Comparison of ENCODE assay signal across 18 mouse cellular contexts in the genomic region with DNA sequence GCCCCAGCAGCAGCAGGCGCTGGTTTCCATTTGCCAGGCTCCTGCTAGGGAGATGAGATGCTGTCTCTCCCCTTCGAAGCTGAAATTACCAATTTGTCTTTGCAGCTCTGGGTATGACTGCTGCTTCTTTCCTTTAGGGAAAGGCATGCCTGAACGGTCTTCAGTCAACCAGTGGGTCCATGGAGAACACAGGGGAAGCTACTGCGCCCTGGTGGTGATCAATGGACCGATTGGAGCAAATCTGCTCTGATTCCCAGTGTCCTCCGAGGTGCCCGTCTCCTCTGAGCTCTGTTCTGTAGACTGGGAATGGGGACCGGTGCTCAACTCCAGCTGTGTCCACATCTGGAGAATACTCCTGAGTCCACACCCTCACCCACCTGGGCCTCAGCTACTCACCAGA. TPM values are rescaled to one million over a fixed set of nuclear protein-coding genes. Genes with fewer than 3 reads are reported as not detected.
DNase-seq lines count a peak whose midpoint lies in the region; ATAC-seq and TF ChIP-seq lines count a peak whose summit lies in the region.
"Had no signal": no experiment of that assay in that cellular context is flagged by ENCODE, and none has a peak within 500 bp of the region (broad histone marks: within the 10 kb centered on the region; RNA-seq: fewer than 3 reads in every experiment).

No protein-coding gene starts in this region.

- TF ChIP-seq EP300 in liver, embryonic 14.5 days (IDR thresholded peaks at IDR 0.05; ENCODE audit: low read depth) = no peak
- TF ChIP-seq EP300 in CH12.LX (IDR thresholded peaks at IDR 0.05; ENCODE audit: low read length) = no peak

- H3K4me2 ChIP-seq in kidney, embryonic 15.5 days = no peak overlapping the region
- no peak overlapping the region for H3K4me2 ChIP-seq in liver, embryonic 14.5 days (ENCODE audit: low read depth)
- no peak overlapping the region for H3K4me2 ChIP-seq in liver, embryonic 11.5 days
- no peak overlapping the region for H3K4me2 ChIP-seq in CH12.LX (ENCODE audit: insufficient read depth, low read depth, poor library complexity, severe bottlenecking)
- H3K4me2 ChIP-seq: heart, embryonic 15.5 days had no signal

- no peak overlapping the region for H3K9ac ChIP-seq in kidney, embryonic 15.5 days
- no peak overlapping the region for H3K9ac ChIP-seq in liver, embryonic 14.5 days (replicated peaks)
- no peak overlapping the region for H3K9ac ChIP-seq in liver, embryonic 11.5 days (ENCODE audit: low read depth, low read length)
- no peak overlapping the region for H3K9ac ChIP-seq in CH12.LX (ENCODE audit: insufficient read depth, low read depth)
- H3K9ac ChIP-seq: heart, embryonic 15.5 days had no signal

- no peak for TF ChIP-seq POLR2A in CH12.LX (IDR thresholded peaks at IDR 0.05; ENCODE audit: low read depth, low read length)

- no peaks in the 10 kb centered on the region for H3K27me3 ChIP-seq in kidney, embryonic 15.5 days
- no peaks in the 10 kb centered on the region for H3K27me3 ChIP-seq in liver, embryonic 14.5 days (ENCODE audit: control insufficient read depth, insufficient read depth, low read length)
- H3K27me3 ChIP-seq in liver, embryonic 11.5 days (replicated peaks; ENCODE audit: control insufficient read depth, insufficient read depth, low read length) = no peaks in the 10 kb centered on the region
- no peaks in the 10 kb centered on the region for H3K27me3 ChIP-seq in CH12.LX (replicated peaks)
- no peaks in the 10 kb centered on the region for H3K27me3 ChIP-seq in E14TG2a.4 (ENCODE audit: insufficient read depth, low read length)

- dilution Hi-C loops in CH12.LX (cut with MboI; ENCODE audit: extremely low pct_ligation_motif_present, extremely low pct_unique_long_range_greater_than_20kb, low sequenced_read_pairs) = no loop called here

- peak; percentile 35 for TF ChIP-seq RAD21 in CH12.LX (IDR thresholded peaks at IDR 0.05; ENCODE audit: low read depth, low read length)

- no peaks in the 10 kb centered on the region for H3K36me3 ChIP-seq in kidney, embryonic 15.5 days
- H3K36me3 ChIP-seq in liver, embryonic 14.5 days (replicated peaks; ENCODE audit: control insufficient read depth, insufficient read depth, low read depth) = no peaks in the 10 kb centered on the region
- H3K36me3 ChIP-seq in liver, embryonic 11.5 days (ENCODE audit: control insufficient read depth, insufficient read depth, low read length) = peaks cover 5% of the 10 kb centered on the region; the same call in 1 of the 2 replicates
- H3K36me3 ChIP-seq in CH12.LX (replicated peaks in 1 of 2; ENCODE audit: control insufficient read depth in 1 of 2, insufficient read depth in 1 of 2, low read length in 1 of 2) = peaks cover 6 to 38% of the 10 kb centered on the region in 2 experiments
- H3K36me3 ChIP-seq in E14TG2a.4 (ENCODE audit: insufficient read depth, low read length) = peaks cover 28% of the 10 kb centered on the region
- H3K36me3 ChIP-seq: heart, embryonic 15.5 days had no signal

- H3K9me3 ChIP-seq in kidney, embryonic 15.5 days (replicated peaks) = no peaks in the 10 kb centered on the region
- H3K9me3 ChIP-seq in liver, embryonic 14.5 days (ENCODE audit: control insufficient read depth, low read length) = no peaks in the 10 kb centered on the region
- H3K9me3 ChIP-seq in liver, embryonic 11.5 days (ENCODE audit: control insufficient read depth, low read length) = no peaks in the 10 kb centered on the region
- H3K9me3 ChIP-seq in CH12.LX (replicated peaks; ENCODE audit: low read length) (no peaks in the 10 kb centered on the region), E14TG2a.4 (ENCODE audit: low read length) (no peaks in the 10 kb centered on the region)
- H3K9me3 ChIP-seq: heart, embryonic 15.5 days had no signal

- DNase-seq in kidney, adult 11 months = no peak
- no peak for DNase-seq in liver, embryonic 14.5 days (ENCODE audit: low read depth in 3 of 3, low spot score in 3 of 3)
- no peak for DNase-seq in liver, embryonic 11.5 days (ENCODE audit: low spot score)
- no peak for DNase-seq in CH12.LX (ENCODE audit: extremely low read depth)
- no peak for DNase-seq in right cerebral cortex, adult 2 months (ENCODE audit: low spot score in 2 of 2)
- DNase-seq: adrenal gland, adult 8-10 months; cerebellum, adult 11 months; cerebellum, postnatal 36 days; layer of hippocampus, postnatal 36 days; lung, adult 18-20 months; right cerebral cortex, postnatal 25 days; thymus, postnatal 36 days had no signal

- 0 out of 2 replicates have a peak, but pooled peaks have one; percentile 19 for ATAC-seq in kidney, embryonic 15.5 days (replicated peaks; ENCODE audit: low FRiP score)
- ATAC-seq in liver, embryonic 14.5 days (ENCODE audit: insufficient read depth) = no peak
- no peak for ATAC-seq in liver, embryonic 11.5 days (replicated peaks; ENCODE audit: low FRiP score)
- ATAC-seq: forebrain, embryonic 16.5 days had no signal

- H3K79me2 ChIP-seq in CH12.LX (replicated peaks; ENCODE audit: control insufficient read depth, extremely low read depth, insufficient read depth, poor library complexity, severe bottlenecking) = no peaks in the 10 kb centered on the region

- no peak overlapping the region for H3K27ac ChIP-seq in kidney, embryonic 15.5 days
- H3K27ac ChIP-seq in liver, embryonic 14.5 days = no peak overlapping the region
- no peak overlapping the region for H3K27ac ChIP-seq in liver, embryonic 11.5 days (ENCODE audit: low read depth, low read length)
- no peak overlapping the region for H3K27ac ChIP-seq in CH12.LX (ENCODE audit: insufficient read depth, low read depth)
- H3K27ac ChIP-seq: heart, embryonic 15.5 days had no signal

- 59% methylated on average over 8 of the region's 8 CpGs for WGBS in kidney, embryonic 15.5 days
- 75% methylated on average over 8 of the region's 8 CpGs for WGBS in liver, embryonic 14.5 days (ENCODE audit: insufficient replicate concordance)
- WGBS in liver, embryonic 11.5 days = 84% methylated on average over 8 of the region's 8 CpGs

- no peak overlapping the region for H3K4me3 ChIP-seq in kidney, embryonic 15.5 days (replicated peaks)
- H3K4me3 ChIP-seq in liver, embryonic 14.5 days (ENCODE audit: insufficient read depth in 1 of 2, low read depth in 2 of 2, low read length in 2 of 2) = no peak overlapping the region
- H3K4me3 ChIP-seq in liver, embryonic 11.5 days (ENCODE audit: low read depth, low read length) = no peak overlapping the region
- no peak overlapping the region for H3K4me3 ChIP-seq in CH12.LX (replicated peaks in 1 of 3; ENCODE audit: low read depth in 2 of 3, low read length in 2 of 3, poor library complexity in 1 of 3)
- H3K4me3 ChIP-seq in E14TG2a.4 (replicated peaks; ENCODE audit: low read length) = 0 out of 2 replicates have a peak overlapping the region, but pooled peaks have one; percentile 41
- H3K4me3 ChIP-seq: heart, embryonic 15.5 days had no signal

- peak; percentile 22; the same call in 1 of the 2 replicates for TF ChIP-seq CTCF in liver, embryonic 14.5 days (IDR thresholded peaks at IDR 0.05; ENCODE audit: low read depth)
- TF ChIP-seq CTCF in CH12.LX (conservative IDR thresholded peaks at IDR 0.05 in 1 of 2, IDR thresholded peaks at IDR 0.05 in 1 of 2; ENCODE audit: low read depth in 2 of 2, low read length in 2 of 2) (peak in 1 of 2 experiments; percentile 58; a peak in 2 of 4 replicates), E14TG2a.4 (conservative IDR thresholded peaks at IDR 0.05; ENCODE audit: low read length) (no peak)

- H3K4me1 ChIP-seq in kidney, embryonic 15.5 days = peaks cover 3% of the 10 kb centered on the region; the same call in 1 of the 2 replicates
- H3K4me1 ChIP-seq in liver, embryonic 14.5 days (replicated peaks; ENCODE audit: control insufficient read depth in 2 of 2, insufficient read depth in 2 of 2, low read length in 1 of 2) = peaks cover 5 to 7% of the 10 kb centered on the region in 2 experiments; a peak in 2 of 4 replicates
- peaks cover 9% of the 10 kb centered on the region for H3K4me1 ChIP-seq in liver, embryonic 11.5 days (replicated peaks; ENCODE audit: control insufficient read depth, insufficient read depth, low read length)
- peaks cover 8 to 51% of the 10 kb centered on the region in 2 experiments for H3K4me1 ChIP-seq in CH12.LX (ENCODE audit: control insufficient read depth in 1 of 2, insufficient read depth in 2 of 2)
- peaks cover 89% of the 10 kb centered on the region for H3K4me1 ChIP-seq in E14TG2a.4 (replicated peaks; ENCODE audit: low read depth, low read length)

- in situ Hi-C loops in CH12.LX (cut with MboI; ENCODE audit: low pct_ligation_motif_present, low pct_unique_long_range_greater_than_20kb, low sequenced_read_pairs) = loop anchor here (5.0 kb wide), 1 partner anchor 128 kb away; no protein-coding TSS in a partner anchor

TF ChIP-seq in CH12.LX, 34 proteins besides CTCF, POLR2A, EP300 and RAD21:
- TF ChIP-seq KAT2A (IDR thresholded peaks at IDR 0.05; ENCODE audit: insufficient replicate concordance, low read length) = no peak
- peak; percentile 53 for TF ChIP-seq SMC3 (IDR thresholded peaks at IDR 0.05; ENCODE audit: low read depth, low read length)
- TF ChIP-seq RCOR1 (conservative IDR thresholded peaks at IDR 0.05; ENCODE audit: low read depth, low read length) = no peak
- TF ChIP-seq IRF4 (IDR thresholded peaks at IDR 0.05; ENCODE audit: low read depth, low read length) = no peak

RNA-seq across cellular contexts. Expression of a gene that starts 15.2 kb away (rescaled TPM):
- polyA plus RNA-seq in kidney, embryonic 15.5 days (2015; fragmentation: Nextera tagmentation; extraction: Ambion mirVana) = 26.5 and 27.0 TPM in 2 replicates
- polyA plus RNA-seq in liver, embryonic 14.5 days (2012; rRNA removed) = 4.5 and 6.2 TPM in 2 replicates
- polyA plus RNA-seq in liver, embryonic 14.5 days (2014; fragmentation: Nextera tagmentation; extraction: Ambion mirVana) = 8.7 and 9.8 TPM in 2 replicates
- 21.6 and 21.9 TPM in 2 replicates for polyA plus RNA-seq in liver, embryonic 11.5 days (2014; fragmentation: Nextera tagmentation; extraction: Ambion mirVana)
- 10.0 and 10.5 TPM in 2 replicates for total RNA-seq in CH12.LX (2012; rRNA removed)
- total RNA-seq in CH12.LX (2014; rRNA removed) = 15.3 and 15.5 TPM in 2 replicates
- polyA plus RNA-seq in CH12.LX (2012; ENCODE audit: insufficient read length, low read depth) = 12.4 and 13.5 TPM in 2 replicates

RNA-seq across cellular contexts. Expression of a gene that starts 30.0 kb away (rescaled TPM):
- 7.5 and 8.0 TPM in 2 replicates for polyA plus RNA-seq in kidney, embryonic 15.5 days (2015; fragmentation: Nextera tagmentation; extraction: Ambion mirVana)
- polyA plus RNA-seq in liver, embryonic 14.5 days (2012; rRNA removed) = 0.14 and 0.28 TPM in 2 replicates
- polyA plus RNA-seq in liver, embryonic 14.5 days (2014; fragmentation: Nextera tagmentation; extraction: Ambion mirVana) = 0.11 and 0.13 TPM in 2 replicates
- 1.5 and 1.6 TPM in 2 replicates for polyA plus RNA-seq in liver, embryonic 11.5 days (2014; fragmentation: Nextera tagmentation; extraction: Ambion mirVana)
- 0.80 and 1.2 TPM in 2 replicates for total RNA-seq in CH12.LX (2012; rRNA removed)
- 0.16 and 0.24 TPM in 2 replicates for total RNA-seq in CH12.LX (2014; rRNA removed)
- polyA plus RNA-seq in CH12.LX (2012; ENCODE audit: insufficient read length, low read depth) = 0.08 TPM in 1 of 2 replicates, not detected in the other
- total RNA-seq: hematopoietic stem cell, adult 5-6 weeks; megakaryocyte, adult 5-6 weeks had no signal
